Mouse (Mus musculus) spleen, adult 2 months (tissue): ENCODE data around the gene Creld1. TPM values are rescaled to one million over a fixed set of nuclear protein-coding genes. Genes with fewer than 3 reads are reported as not detected.

Experiments
- DNase-seq, 2 experiments: peaks; one replicate each; pipeline versions ENCODE4 v3.0.0 to v3.0.0-alpha.2; 2012 to 2021; ENCODE audit warnings: low spot score in 2 of 2, low read depth in 1 of 2
- H3K27ac ChIP-seq: fragments of 200-500 bp; 2 replicates; pipeline ENCODE4 v1.5.1; 2012; ENCODE audit warnings: low read length, inconsistent platforms; ENCODE audit not compliant: insufficient read depth
- H3K27me3 ChIP-seq: fragments of 200-500 bp; 2 replicates; pipeline ENCODE4 v1.6.1; 2012; ENCODE audit warnings: mild to moderate bottlenecking, moderate library complexity, low read length, inconsistent platforms; ENCODE audit not compliant: control insufficient read depth, insufficient read depth
- H3K36me3 ChIP-seq: fragments of 200-500 bp; 2 replicates; pipeline ENCODE4 v1.6.1; 2012; ENCODE audit warnings: mild to moderate bottlenecking, low read length, inconsistent platforms; ENCODE audit not compliant: control insufficient read depth, insufficient read depth
- H3K4me1 ChIP-seq: fragments of 200-500 bp; 2 replicates; pipeline ENCODE4 v1.6.1; 2011; ENCODE audit warnings: inconsistent platforms; ENCODE audit not compliant: control insufficient read depth, insufficient read depth, insufficient read length
- H3K4me3 ChIP-seq: fragments of 200-500 bp; 2 replicates; pipeline ENCODE4 v1.5.1; 2011; ENCODE audit warnings: mild to moderate bottlenecking, inconsistent platforms; ENCODE audit not compliant: insufficient read depth, insufficient read length; ENCODE audit errors: extremely low read depth
- CTCF ChIP-seq: fragments of 200-500 bp; IDR thresholded peaks from 2 replicates; pipeline ENCODE4 v1.5.1; 2011; ENCODE audit warnings: mild to moderate bottlenecking, inconsistent platforms; ENCODE audit not compliant: insufficient read depth, insufficient read length, insufficient replicate concordance; ENCODE audit errors: extremely low read depth
- POLR2A ChIP-seq: fragments of 200-500 bp; IDR thresholded peaks from 2 replicates; pipeline ENCODE4 v1.6.1; 2011; ENCODE audit warnings: low read depth, low read length, inconsistent platforms
- WGBS: fragments of 180-500 bp; shearing (Covaris S2); methylation state at CpG from one replicate; pipeline ENCODE4 v1.1.7; 2018; 5-methylcytosine and 5-hydroxymethylcytosine counted together
- polyA plus RNA-seq: library from polyadenylated mRNA; depleted of rRNA; stranded (reverse); fragments of >200 nt; gene quantifications from 2 replicates; pipeline ENCODE4 v1.2.3, GENCODE M21; 2012

The Creld1 gene
- polyA plus RNA-seq, 1 experiment, result 8.4 TPM

DNA sequence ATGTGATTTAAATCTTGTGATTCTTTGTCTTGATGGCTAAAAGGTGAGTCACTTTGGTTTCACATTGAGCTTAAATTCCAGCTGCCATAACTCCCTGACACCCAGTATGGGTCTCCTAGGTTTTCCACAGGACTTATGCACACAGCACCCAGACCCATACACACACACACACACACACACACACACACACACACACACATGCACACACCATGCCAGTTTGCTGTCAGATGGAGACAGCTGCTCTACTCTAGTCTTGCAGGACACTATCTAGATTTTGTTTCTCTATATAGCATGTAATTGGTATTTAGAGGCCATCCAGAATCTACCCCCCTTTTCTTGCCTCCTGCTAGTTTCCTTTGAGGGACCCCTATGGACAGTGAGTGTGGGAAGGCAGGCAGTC is 24.0 kb downstream of the Creld1 start:
- Histone ChIP-seq H3K27ac (no peak overlapping the region), H3K36me3 (0 out of 2 replicates have a peak, but pooled peaks cover 1% of the 10 kb centered on the region), H3K27me3 (no peaks in the 10 kb centered on the region), H3K4me3 (no peak overlapping the region), H3K4me1 (no peaks in the 10 kb centered on the region)
- no peak for DNase-seq
- no peak for TF ChIP-seq CTCF
- TF ChIP-seq POLR2A, result no peak

GRCm38 (mm10) chr6:113508272-113508946 is 25.3 kb downstream of the Creld1 start:
- DNase-seq, result no peak
- no peaks in the 10 kb centered on the region for H3K27me3 ChIP-seq
- H3K36me3 ChIP-seq, result 0 out of 2 replicates have a peak, but pooled peaks cover 1% of the 10 kb centered on the region
- no peak for TF ChIP-seq POLR2A
- no peaks in the 10 kb centered on the region for H3K4me1 ChIP-seq
- no peak overlapping the region for H3K27ac ChIP-seq
- no peak overlapping the region for H3K4me3 ChIP-seq
- 82% methylated on average over 7 of the region's 7 CpGs for WGBS

DNA sequence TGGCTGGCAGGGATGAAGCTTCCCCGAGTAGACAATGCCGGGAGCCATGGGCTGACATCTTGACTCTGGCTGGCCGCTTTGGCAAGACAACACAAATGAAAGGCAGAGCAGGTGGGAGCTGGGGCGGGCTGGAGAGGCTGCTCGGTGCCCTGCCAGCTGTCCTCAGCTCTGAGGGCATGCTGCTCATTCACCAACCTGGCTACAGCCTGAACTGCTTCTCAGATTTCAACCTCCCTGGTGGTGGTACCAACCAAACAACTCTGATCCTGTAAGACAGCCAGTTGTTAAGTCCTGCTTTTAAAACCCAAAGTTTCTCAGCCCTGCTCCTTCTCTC is 25.8 kb downstream of the Creld1 start:
- Histone ChIP-seq H3K36me3 (peaks cover 3% of the 10 kb centered on the region; the same call in 1 of the 2 replicates), H3K27ac (no peak overlapping the region), H3K27me3 (no peaks in the 10 kb centered on the region), H3K4me1 (no peaks in the 10 kb centered on the region), H3K4me3 (no peak overlapping the region)
- 84% methylated on average over 5 of the region's 5 CpGs for WGBS
- no peak for DNase-seq
- TF ChIP-seq CTCF, result no peak
- no peak for TF ChIP-seq POLR2A

DNA sequence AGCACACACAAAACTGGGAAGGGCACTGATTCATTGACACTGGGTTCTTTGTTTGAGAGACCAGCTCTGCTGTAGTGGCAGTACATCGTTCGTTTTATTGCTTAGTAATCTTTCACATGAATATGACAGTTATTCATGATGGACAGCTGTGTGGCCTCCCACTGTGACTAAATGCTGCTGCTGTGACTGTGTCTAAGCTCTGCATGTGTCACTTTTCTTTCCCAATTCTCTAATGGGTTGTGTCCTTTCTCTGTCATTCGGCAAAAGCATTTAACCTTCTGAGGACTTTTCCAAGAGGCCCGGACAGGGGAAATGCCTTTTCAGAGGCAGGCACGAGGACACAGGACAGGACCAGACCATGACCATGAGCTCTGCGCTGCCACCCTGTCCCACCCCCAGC is 30.8 kb downstream of the Creld1 start:
- Histone ChIP-seq H3K4me1 (peaks cover 7% of the 10 kb centered on the region; the same call in 1 of the 2 replicates), H3K4me3 (no peak overlapping the region), H3K36me3 (peaks cover 27% of the 10 kb centered on the region), H3K27ac (no peak overlapping the region), H3K27me3 (no peaks in the 10 kb centered on the region)
- TF ChIP-seq CTCF (no peak), POLR2A (no peak)
- DNase-seq, result no peak
- 93% methylated on average over 6 of the region's 6 CpGs for WGBS

DNA sequence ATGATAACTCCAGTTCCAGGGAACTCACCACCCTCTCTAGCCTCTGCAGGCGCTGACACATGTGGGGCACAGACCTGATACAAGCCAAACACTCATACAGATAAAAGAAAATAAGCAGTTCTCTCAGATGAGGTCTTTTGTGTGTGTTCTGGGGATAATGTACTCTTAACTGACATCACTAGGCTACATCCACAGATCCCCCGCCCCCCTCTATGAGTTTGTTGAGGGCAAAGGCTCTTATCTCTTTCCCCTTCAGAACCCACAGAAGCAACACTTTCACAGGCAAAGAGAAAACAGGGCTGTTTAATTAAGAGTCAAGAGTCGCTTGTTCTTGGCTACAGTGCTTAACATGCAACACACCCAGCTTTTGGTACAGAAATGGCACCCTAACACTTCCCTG is 31.5 kb downstream of the Creld1 start:
- no peak overlapping the region for H3K27ac ChIP-seq
- no peaks in the 10 kb centered on the region for H3K27me3 ChIP-seq
- no peak overlapping the region for H3K4me3 ChIP-seq
- DNase-seq, result no peak
- H3K4me1 ChIP-seq, result peaks cover 7% of the 10 kb centered on the region; the same call in 1 of the 2 replicates
- 80% methylated on average over 3 of the region's 3 CpGs for WGBS
- H3K36me3 ChIP-seq, result peaks cover 32% of the 10 kb centered on the region
- TF ChIP-seq CTCF, result no peak
- no peak for TF ChIP-seq POLR2A

- Histone ChIP-seq H3K36me3 (peaks cover 47% of the 10 kb centered on the region), H3K4me3 (no peak overlapping the region), H3K27me3 (no peaks in the 10 kb centered on the region), H3K4me1 (peaks cover 7% of the 10 kb centered on the region; the same call in 1 of the 2 replicates), H3K27ac (peak overlapping the region; percentile 54)
- 11% methylated on average over 8 of the region's 8 CpGs for WGBS
- TF ChIP-seq CTCF (no peak), POLR2A (no peak)
- DNase-seq, result no peak
Measured at GRCm38 (mm10) chr6:113517434-113518080, 34.5 kb downstream of the Creld1 start.

DNA sequence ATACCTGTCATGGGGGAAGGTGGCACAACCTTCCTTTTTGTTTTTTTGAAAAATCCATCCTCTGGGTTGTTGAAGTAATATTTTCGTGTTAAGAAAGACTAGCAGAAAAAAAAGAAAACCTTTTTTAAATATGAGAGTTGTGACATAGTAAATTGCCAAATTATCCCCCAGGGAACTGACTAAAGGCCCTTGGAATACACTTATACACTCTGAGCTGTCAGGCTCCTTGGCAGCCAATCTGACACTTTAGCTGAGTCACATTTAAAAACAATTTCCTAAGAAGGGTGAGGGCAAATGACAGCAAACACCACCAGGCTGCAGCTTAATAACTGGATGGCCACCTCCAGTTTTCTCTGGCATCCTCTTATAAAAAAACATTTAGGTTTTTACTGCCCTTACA is 39.2 kb downstream of the Creld1 start:
- Histone ChIP-seq H3K4me1 (peaks cover 7% of the 10 kb centered on the region; the same call in 1 of the 2 replicates), H3K36me3 (peaks cover 30% of the 10 kb centered on the region), H3K27me3 (no peaks in the 10 kb centered on the region), H3K27ac (no peak overlapping the region), H3K4me3 (no peak overlapping the region)
- no peak for DNase-seq
- TF ChIP-seq CTCF (no peak), POLR2A (no peak)
- WGBS, result 86% methylated on average over 1 of the region's 1 CpGs
